Mouse (Mus musculus) layer of hippocampus, adult 18-20 months (tissue): ENCODE results near the gene Dab2ip. TPM values are rescaled to one million over a fixed set of nuclear protein-coding genes. Genes with fewer than 3 reads are reported as not detected.

Experiments
- DNase-seq, 2 experiments: peaks; one replicate each; pipeline ENCODE4 v3.0.0; 2022; ENCODE audit warnings: low spot score in 2 of 2
- total RNA-seq, 2 experiments: library from RNA; stranded (reverse); gene quantifications; 2 replicates each; pipeline ENCODE4 v1.2.3; 2021

Gene Dab2ip
- total RNA-seq, 2 experiments from 2014 or later = 108 to 109 TPM

GRCm38 (mm10) chr2:35621796-35622195 lies 63.7 kb downstream of the Dab2ip start:
- DNase-seq = no peak

GRCm38 (mm10) chr2:35622261-35623103 lies 64.4 kb downstream of the Dab2ip start:
- no peak for DNase-seq

- DNase-seq = no peak
These were observed 65.0 kb downstream of the Dab2ip start for GRCm38 (mm10) chr2:35623104-35623377.

DNA sequence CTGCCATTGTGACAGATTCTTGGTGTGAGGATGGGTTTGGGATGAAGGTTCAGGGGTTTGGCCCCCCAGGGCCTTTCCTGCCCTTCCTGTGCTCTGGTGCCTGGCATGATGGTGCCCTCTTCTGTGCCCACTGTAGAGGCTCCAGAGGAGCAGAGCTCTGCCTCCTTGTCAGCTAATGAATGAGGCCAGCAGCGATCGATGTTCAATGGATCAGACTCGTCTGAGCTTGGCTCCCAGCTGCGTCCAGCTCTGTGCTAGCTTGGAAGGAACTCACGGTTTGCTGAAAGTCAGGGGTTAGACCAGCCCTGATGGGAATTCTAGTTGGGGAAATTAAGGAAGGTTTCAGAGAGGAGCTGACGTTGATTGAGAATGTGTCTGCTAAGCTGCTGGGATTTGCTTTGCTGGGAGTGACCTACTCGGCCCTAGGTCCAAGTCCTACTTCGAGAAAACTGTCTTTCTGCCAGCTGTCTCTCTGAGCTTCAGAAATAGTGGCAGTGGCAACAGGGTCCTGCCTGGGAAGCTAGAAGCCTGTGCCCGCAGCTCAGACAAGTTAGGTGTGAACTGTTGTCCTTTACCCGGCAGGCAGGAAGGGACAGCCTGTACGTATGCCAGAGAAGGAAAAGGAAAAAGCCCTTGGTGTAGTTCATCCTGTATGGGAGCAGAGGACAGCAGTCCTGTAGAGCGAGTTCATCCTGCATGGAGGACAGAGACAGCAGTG lies 65.5 kb downstream of the Dab2ip start:
- no peak for DNase-seq

- no peak for DNase-seq
These were observed 66.4 kb downstream of the Dab2ip start for GRCm38 (mm10) chr2:35624380-35625006.

DNA sequence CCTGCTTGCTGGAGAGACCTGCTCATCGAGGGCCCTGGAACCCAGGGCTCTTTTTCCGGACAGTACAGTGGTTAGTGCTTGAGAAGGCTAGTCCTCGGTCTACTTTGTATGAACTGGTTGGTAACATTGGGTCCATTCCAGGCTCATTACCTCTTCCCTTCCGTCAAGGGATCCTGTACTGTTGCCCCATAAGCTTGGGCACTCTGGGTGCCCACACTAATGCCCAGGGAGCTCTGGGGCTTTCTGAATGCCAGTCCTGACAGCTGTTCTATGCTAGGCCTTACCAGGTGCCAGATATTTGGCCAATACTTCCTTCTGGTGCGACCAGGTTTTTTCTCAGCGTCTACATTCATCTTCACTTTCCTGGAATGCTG lies 66.9 kb downstream of the Dab2ip start:
- DNase-seq = no peak

DNA sequence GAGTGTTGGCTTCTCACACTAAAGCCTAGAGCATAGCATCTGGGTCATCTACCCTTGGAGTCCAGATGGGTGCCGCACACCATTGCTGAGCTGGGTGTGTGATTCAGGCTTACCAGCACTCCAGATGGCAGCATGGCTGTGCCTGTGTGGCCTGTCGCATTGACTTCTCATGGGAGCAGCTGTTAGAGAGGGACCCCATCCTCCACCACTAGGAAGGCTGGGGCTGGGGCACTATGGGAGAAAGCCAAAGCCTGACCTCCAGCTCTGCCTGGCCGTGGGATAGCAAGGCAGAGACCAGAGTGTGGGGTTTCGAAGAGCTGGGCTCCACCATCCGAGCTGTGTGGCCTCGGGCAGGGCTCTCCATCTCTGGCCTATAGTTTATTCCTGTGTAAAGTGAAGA lies 67.5 kb downstream of the Dab2ip start:
- DNase-seq = no peak

- DNase-seq = no peak
These were observed 68.2 kb downstream of the Dab2ip start for GRCm38 (mm10) chr2:35626181-35626727.

DNA sequence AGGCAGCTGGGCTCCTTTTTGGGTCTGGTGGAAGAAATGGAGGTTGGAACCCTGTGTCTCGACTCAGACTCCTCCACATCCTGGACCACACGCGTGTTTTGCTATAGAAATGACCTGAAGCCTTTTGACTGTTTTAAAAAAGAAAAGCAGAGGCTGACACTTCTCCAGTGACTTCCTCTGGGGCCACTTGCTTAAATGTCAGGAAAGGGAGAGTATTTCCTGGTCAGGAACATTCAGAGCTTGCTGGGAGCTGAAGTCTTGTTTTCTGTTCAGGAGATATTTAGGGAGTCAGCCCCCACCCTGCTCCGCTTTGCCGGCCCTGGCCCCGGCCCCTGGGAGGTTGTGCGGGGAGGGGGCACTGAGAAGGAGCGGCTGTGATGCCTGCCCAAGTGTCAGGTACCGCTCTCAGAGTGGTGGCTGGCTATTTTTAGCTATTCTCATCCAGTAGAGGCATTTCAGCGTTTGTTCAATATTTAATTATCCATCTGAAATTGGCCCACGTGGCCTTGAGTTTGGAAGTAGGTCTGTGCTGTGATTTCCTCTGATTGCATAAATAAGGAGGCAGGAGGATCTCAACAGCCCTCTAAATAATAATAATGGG lies 69.3 kb downstream of the Dab2ip start:
- no peak for DNase-seq

DNA sequence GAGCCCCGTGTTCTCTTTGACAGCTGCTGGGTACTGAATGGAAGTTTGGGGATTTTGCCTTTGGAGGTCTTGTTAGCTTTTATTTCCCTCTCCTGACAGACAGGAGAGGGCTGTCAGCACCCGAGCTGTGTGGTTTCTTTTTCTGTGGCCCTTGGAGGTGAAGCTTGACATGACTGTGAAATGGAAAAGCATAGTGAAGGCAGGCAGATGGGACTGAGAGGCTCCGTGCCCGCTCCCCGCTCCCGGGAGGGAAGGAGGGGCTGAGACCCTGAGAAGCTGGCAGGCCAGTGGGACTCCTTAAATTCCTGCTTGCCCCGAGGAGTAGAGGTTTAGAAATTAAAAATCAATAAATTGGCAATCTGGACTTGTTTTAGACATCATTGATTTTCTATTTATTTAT lies 70.0 kb downstream of the Dab2ip start:
- DNase-seq = no peak

DNA sequence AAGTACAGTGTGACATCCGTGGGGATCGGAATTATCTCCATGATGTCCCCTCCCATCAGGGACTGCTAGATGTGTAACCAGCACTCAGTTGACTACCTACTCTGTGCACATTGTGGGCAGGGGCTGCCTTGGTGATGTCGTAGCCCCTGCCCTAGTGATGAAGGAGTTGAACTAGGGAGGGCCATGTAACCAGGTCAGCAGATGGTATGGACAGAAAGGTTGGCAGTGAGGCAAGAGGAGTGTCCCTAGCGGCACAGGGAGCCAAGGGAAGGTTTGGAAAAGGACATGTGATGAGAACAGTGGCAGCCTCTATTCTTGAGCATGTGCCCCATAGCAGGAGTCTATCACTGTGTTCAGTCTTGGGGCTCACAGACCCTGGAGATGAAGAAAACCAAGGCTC lies 70.6 kb downstream of the Dab2ip start:
- DNase-seq = no peak

- DNase-seq = no peak
These were observed 71.1 kb downstream of the Dab2ip start for GRCm38 (mm10) chr2:35629126-35629525.

GRCm38 (mm10) chr2:35633392-35633791 lies 75.3 kb downstream of the Dab2ip start:
- DNase-seq = no peak

DNA sequence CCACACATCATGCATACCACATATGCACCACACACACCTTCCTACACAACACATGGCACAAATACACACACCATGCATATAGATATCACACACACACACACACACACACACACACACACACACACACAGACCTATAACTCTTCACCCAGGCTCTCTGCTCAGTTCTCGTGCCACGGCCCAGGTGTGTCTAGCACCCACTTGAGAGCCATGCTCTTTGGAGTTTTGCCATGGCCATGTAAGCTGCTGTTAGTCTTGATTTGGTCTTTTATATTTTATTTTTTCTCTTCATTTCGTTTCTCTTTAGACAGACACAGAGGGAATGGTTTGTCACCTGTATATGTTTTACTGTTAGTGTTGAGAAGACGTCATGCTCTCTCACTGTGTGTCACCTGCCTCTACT lies 76.9 kb downstream of the Dab2ip start:
- DNase-seq = no peak

- DNase-seq = no peak
These were observed 77.5 kb downstream of the Dab2ip start for GRCm38 (mm10) chr2:35635541-35635940.

DNA sequence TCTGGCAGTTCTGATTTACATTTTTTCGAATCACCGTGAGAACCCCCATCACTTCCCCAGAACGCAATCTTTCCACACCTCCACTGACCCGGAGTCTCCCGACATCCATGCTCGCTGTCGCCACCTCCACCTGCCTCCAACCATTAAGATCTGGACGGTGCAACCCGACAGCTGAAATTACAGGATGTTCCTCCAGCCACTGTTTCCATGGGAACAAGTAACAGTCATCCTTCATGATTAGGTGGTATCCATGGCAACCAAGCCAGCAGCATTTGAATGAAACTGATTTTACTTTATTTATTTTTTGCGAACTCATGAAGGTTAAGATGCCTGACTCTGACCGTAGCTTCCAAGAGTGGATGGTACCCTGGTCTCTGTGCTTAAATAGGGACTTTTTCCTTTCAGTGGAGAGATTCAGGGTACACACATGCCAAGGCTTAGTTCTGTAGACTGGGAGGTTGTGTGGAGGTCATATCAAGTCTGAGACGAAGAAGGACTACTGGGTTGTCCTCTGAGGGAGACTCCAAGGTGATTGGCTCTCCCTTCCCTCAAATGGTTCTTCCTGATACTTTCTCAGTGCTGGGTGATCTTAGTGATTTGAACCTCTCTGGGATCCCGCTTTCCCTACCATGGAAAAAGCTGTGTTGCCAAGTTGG lies 79.9 kb downstream of the Dab2ip start:
- DNase-seq = peak in 1 of 2 experiments; percentile 78

DNA sequence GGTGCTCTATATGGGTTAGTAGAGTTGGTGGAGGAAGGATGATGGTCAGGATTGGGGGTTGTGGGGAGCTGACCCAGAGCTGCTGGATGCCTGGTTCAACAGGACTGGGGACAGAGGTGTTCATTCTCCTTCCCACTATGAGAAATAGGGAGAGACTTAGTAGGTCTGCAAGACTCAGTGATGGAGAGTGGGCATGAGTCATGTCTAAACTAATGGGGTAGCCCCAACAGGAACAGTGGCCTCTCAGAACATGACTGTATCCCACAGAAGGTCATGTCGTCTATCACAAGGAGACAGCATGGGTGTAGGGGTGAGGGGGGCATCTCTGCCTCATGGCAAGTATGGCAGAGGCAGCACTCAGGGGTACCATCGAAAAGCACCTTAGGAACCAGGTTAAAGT lies 81.7 kb downstream of the Dab2ip start:
- no peak for DNase-seq

DNA sequence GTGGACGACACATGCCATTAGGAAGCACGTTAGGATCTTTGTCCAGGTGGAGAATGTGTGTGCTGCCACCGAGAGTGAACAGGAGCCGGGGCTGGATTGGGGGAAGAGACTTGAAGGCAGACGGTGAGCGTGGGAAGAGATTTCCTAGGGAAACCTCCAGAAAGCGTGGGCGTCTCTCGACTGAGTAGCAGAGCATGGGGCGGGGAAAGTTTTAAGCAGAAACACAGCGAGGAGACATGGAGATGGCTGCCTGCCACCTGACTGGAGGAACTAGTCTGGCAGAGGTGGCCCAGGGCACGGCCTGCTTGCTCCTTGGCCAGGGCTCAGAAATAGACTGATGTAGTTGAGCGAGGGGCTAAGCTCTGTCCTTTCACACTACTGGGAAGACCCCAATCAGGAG lies 82.5 kb downstream of the Dab2ip start:
- peak; percentile 75 to 91 for DNase-seq

GRCm38 (mm10) chr2:35642224-35642623 lies 84.2 kb downstream of the Dab2ip start:
- no peak for DNase-seq

DNA sequence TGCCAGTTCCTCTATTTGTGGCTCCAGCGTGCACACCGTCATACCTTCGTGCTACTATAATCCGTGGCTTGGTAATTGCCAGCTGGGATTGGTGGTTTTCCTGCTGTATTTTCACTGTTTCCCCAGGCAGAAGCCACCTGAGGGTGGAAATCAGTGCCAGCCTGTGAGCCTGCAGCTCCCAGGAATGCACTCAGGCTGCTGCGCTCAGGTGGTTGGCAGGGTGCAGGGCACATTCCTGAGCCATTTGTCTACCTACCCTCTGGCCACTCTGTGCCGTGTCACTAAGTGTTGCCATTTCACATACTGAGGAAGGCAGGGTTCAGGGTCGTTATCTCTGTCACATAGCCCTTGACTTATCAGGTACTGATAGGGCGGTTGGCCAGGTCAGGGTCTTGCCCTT lies 88.5 kb downstream of the Dab2ip start:
- DNase-seq = no peak

GRCm38 (mm10) chr2:35649708-35650107 lies 91.6 kb downstream of the Dab2ip start:
- peak; percentile 48 to 86 for DNase-seq
